Mouse (Mus musculus) G1E-ER4 (cell line): Measurements from ENCODE around the gene Dazl. TPM values are rescaled to one million over a fixed set of nuclear protein-coding genes. Genes with fewer than 3 reads are reported as not detected.

Source experiments
- GATA1 ChIP-seq: IDR thresholded peaks from one replicate; pipeline ENCODE4 v1.8.0; 2012; ENCODE audit warnings: low read length, inconsistent platforms
- polyA plus RNA-seq: library from polyadenylated mRNA; stranded (reverse); fragments of >175 nt; gene quantifications from 2 replicates; pipeline ENCODE4 v1.2.3, GENCODE M21; 2012

Dazl gene
- polyA plus RNA-seq, 1 experiment, result not detected

- no peak for TF ChIP-seq GATA1
Observed at GRCm38 (mm10) chr17:50302867-50303266, 9.4 kb upstream of the Dazl start.

- TF ChIP-seq GATA1, result no peak
Observed at GRCm38 (mm10) chr17:50300171-50300841, 6.9 kb upstream of the Dazl start.

- no peak for TF ChIP-seq GATA1
Observed at GRCm38 (mm10) chr17:50298821-50299220, 5.4 kb upstream of the Dazl start.

GRCm38 (mm10) chr17:50294726-50295125 is 1.3 kb upstream of the Dazl start:
- no peak for TF ChIP-seq GATA1

- TF ChIP-seq GATA1, result no peak
Observed at GRCm38 (mm10) chr17:50292661-50293171, 720 bp downstream of the Dazl start.

- no peak for TF ChIP-seq GATA1
Observed at GRCm38 (mm10) chr17:50291485-50292200, 1.8 kb downstream of the Dazl start.

DNA sequence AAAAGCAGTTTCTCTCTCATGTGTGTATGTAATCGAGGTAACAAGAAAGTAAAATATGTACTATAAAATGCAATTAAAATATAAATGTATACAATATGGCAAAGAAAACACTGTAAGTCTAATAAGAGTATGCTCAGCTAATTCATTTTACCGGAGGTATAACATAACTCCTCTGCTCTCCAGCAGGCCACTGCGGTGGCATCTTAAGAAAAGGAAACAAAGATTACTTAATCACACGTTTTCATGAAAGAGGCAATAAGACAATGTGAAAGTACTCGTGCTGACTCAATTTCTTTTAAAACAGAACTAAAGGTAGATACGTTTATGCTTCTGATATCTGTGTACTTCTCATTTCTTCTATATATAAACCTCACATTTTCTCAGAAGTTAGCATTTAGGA is 8.6 kb downstream of the Dazl start:
- TF ChIP-seq GATA1, result no peak

GRCm38 (mm10) chr17:50260856-50261255 is 32.6 kb downstream of the Dazl start:
- no peak for TF ChIP-seq GATA1

- TF ChIP-seq GATA1, result no peak
Observed at GRCm38 (mm10) chr17:50246605-50247004, 46.8 kb downstream of the Dazl start.

- no peak for TF ChIP-seq GATA1
Observed at GRCm38 (mm10) chr17:50244675-50245074, 48.8 kb downstream of the Dazl start.

DNA sequence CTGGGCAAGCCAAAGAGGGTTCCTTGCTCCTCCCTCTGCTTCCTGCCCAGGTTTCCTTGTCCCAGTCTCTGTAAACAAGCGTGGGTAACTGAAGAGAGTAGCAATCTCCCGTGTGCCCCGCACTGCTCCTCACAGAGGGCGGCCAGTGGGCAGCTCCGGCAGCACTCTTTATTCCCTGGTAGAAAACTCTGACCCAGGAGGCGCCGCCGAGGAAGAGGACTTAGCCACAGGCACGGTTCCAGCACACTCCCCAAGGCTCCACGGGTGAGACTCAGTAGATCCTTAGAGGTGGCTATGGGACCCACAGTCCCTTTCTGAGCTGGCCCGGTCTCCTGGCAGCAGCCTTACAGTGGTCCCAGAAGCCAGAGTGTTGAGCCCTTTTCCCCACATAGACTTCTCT is 50.1 kb downstream of the Dazl start:
- TF ChIP-seq GATA1, result no peak

DNA sequence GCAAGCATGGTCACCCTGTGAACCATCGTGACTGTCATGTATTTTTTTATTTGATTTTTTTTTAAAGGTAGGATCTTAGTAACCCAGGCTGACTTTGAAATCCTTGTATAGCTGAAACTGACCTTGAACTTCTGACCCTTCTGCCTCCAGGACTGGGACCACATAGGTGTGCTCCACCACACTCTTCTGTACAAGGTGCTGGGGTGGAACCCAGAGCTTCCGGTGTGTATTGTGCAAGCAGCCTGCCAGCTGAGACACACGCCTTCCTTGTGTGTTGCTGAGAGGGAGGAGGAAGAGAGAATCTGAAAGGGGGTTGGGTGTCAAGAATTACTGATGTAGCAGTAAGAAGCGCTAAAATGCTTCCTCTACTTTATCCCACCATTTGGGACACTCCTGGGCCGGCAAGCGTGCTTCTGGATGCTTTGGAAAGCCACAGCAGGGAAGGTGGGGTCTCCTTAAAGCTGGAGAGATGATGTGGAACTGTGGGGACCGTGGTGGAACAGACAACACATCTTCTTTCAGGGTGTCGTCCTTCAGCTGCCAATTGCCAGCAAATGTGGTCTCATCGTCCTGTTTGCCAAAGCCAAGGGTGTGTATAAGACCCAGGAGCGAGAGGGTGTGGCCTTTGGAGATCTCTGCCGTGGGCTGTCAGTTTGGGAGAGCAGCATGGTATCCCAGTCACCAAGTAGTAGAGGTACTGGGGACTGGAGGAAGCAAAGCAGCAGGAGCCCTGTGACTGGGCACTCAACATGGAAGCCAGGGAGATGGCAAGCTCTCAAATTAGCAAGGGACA is 55.4 kb downstream of the Dazl start:
- no peak for TF ChIP-seq GATA1

- no peak for TF ChIP-seq GATA1
Observed at GRCm38 (mm10) chr17:50237436-50237709, 56.1 kb downstream of the Dazl start.

DNA sequence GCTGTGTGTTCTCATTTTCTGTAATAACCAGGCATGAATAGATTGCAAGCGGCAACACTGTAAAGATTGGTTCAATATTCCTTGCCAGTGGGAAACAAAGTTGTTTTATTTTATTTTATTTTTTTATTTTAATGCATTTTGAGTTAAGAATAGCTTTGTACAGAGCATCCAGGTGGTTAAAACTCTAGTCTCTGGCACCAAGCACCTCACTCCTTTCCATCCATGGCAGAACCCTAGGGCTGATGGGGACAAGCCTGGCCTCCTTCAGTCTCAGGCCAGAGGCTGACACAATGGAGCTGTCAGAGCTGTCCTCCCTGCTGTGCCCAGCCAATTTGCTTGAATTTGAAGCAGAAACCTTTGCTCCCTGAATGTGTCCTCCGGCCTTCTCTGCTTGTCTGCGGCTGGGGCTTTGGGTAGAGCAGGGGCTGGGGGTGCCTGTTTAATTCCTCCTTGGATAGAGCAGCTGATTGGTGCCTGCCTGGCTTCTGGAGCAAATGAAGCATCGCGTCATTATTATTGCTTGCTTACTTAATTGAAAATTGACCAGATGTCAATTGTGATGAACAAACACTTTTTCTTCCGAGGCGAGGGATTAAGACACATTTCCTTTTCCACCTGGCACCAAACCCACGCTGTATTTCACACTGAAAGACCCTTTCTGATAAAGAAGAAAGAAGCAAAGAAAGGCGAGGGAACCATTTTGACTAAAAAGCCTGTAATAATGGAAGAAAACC is 56.6 kb downstream of the Dazl start:
- no peak for TF ChIP-seq GATA1

DNA sequence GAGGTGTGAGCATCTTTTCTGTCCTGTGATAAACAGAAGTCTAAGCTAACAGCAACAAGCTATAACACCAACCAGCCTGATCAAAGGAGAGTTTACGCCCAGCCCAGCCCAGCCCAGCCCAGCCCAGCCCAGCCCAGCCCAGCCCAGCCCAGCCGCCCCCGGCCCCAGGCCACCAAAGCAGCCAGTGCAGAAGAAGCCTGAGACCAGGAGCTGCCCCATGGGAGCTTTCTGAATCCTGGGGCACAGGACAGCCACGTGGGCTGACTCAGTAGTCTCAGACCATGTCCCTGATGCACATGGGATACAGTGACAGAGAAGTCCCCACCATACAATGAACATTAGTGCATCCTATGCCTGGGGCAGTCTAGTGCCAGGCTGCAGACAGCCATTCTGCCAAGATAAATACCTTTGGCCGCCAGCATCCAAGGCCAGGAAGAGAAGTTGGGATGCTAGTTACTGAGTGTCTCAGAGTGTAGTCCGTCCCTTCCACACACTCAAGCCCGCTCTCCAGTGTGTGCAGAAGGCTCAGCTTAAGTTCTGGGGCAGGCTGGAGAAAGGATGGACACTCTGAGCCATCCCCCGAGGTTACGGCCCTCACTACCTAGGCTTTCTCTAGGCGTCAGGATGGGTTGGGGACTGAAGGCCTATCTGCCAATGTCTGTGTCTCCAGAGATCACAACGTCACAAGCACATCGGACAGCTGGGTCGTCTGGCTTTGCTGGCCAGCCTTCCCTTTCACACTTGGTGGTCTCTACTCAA is 57.3 kb downstream of the Dazl start:
- TF ChIP-seq GATA1, result no peak
